ENCODE assay signal across 14 mouse cellular contexts in the genomic region with DNA sequence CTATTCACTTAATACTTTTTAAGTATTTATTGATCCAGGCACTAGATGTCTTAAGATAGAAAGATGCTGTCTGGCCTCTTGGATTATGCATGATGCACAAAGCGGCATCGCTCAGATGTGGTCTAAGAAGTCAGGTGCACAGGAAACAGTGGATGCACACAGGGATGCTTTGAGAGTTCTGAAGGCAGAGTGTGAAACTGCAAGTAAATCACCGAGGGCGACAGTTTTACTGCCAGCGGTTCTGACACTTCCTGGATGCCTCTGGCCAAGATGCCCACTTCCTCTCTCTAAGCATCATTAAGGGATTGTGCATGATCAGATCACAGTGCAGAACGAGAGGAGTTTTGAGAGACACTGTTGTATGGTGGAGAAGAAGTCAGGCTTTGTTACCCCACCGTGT. TPM values are rescaled to one million over a fixed set of nuclear protein-coding genes. Genes with fewer than 3 reads are reported as not detected.
DNase-seq lines count a peak whose midpoint lies in the region; ATAC-seq lines count a peak whose summit lies in the region.
"Had no signal": no experiment of that assay in that cellular context is flagged by ENCODE, and none has a peak within 500 bp of the region (broad histone marks: within the 10 kb centered on the region; RNA-seq: fewer than 3 reads in every experiment).

No protein-coding gene starts in this region.

- no peak overlapping the region for H3K4me2 ChIP-seq in neural tube, embryonic 13.5 days
- no peak overlapping the region for H3K4me2 ChIP-seq in neural tube, embryonic 14.5 days (ENCODE audit: low read depth, low read length)
- no peak overlapping the region for H3K4me2 ChIP-seq in forebrain, embryonic 16.5 days (ENCODE audit: low read length)
- H3K4me2 ChIP-seq: forebrain, embryonic 15.5 days; hindbrain, embryonic 15.5 days; midbrain, embryonic 12.5 days had no signal

- no peaks in the 10 kb centered on the region for H3K27me3 ChIP-seq in neural tube, embryonic 13.5 days
- no peaks in the 10 kb centered on the region for H3K27me3 ChIP-seq in neural tube, embryonic 14.5 days (ENCODE audit: control insufficient read depth, insufficient read depth, low read length)
- no peaks in the 10 kb centered on the region for H3K27me3 ChIP-seq in forebrain, embryonic 16.5 days (replicated peaks; ENCODE audit: control insufficient read depth, insufficient read depth, low read length)
- H3K27me3 ChIP-seq: forebrain, embryonic 15.5 days; hindbrain, embryonic 15.5 days; midbrain, embryonic 12.5 days had no signal

- no peak overlapping the region for H3K9ac ChIP-seq in neural tube, embryonic 13.5 days
- no peak overlapping the region for H3K9ac ChIP-seq in neural tube, embryonic 14.5 days (replicated peaks; ENCODE audit: low read depth, low read length)
- H3K9ac ChIP-seq in forebrain, embryonic 16.5 days (replicated peaks; ENCODE audit: low read depth, low read length): no peak overlapping the region
- H3K9ac ChIP-seq: forebrain, embryonic 15.5 days; hindbrain, embryonic 15.5 days; midbrain, embryonic 12.5 days had no signal

- no peak overlapping the region for H3K4me3 ChIP-seq in neural tube, embryonic 13.5 days
- H3K4me3 ChIP-seq in neural tube, embryonic 14.5 days (ENCODE audit: low read depth, low read length): no peak overlapping the region
- no peak overlapping the region for H3K4me3 ChIP-seq in forebrain, embryonic 16.5 days (replicated peaks; ENCODE audit: low read length)
- H3K4me3 ChIP-seq: forebrain, embryonic 15.5 days; hindbrain, embryonic 15.5 days; midbrain, embryonic 12.5 days had no signal

- 57% methylated on average over 7 of the region's 7 CpGs for WGBS in neural tube, embryonic 13.5 days
- 63% methylated on average over 7 of the region's 7 CpGs for WGBS in neural tube, embryonic 14.5 days
- WGBS in forebrain, embryonic 16.5 days: 82% methylated on average over 7 of the region's 7 CpGs

- ATAC-seq in neural tube, embryonic 13.5 days (ENCODE audit: low read depth): peak; percentile 29; the same call in 1 of the 2 replicates
- peak; percentile 89 for ATAC-seq in common myeloid progenitor, adult 5-6 weeks (replicated peaks; ENCODE audit: low read depth, poor library complexity, severe bottlenecking)
- peak; percentile 34; the same call in 1 of the 2 replicates for ATAC-seq in neural tube, embryonic 14.5 days (ENCODE audit: low read depth)
- no peak for ATAC-seq in forebrain, embryonic 16.5 days
- ATAC-seq: forebrain, embryonic 15.5 days had no signal

- no peak overlapping the region for H3K27ac ChIP-seq in neural tube, embryonic 13.5 days (replicated peaks)
- no peak overlapping the region for H3K27ac ChIP-seq in neural tube, embryonic 14.5 days (ENCODE audit: low read depth, low read length)
- H3K27ac ChIP-seq in forebrain, embryonic 16.5 days (ENCODE audit: low read length): no peak overlapping the region
- H3K27ac ChIP-seq: forebrain, embryonic 15.5 days; hindbrain, embryonic 15.5 days; midbrain, embryonic 12.5 days had no signal

- DNase-seq in neural tube, embryonic 10.5 days (ENCODE audit: extremely low spot score, low spot score): no peak
- DNase-seq in gastrocnemius, postnatal 10 days: no peak
- DNase-seq in testis, postnatal 14 days (ENCODE audit: low spot score): no peak
- DNase-seq: adrenal gland, postnatal 14 days; gastrocnemius, postnatal 14 days; kidney, postnatal 25 days; right cerebral cortex, postnatal 14 days had no signal

- H3K36me3 ChIP-seq in neural tube, embryonic 13.5 days: no peaks in the 10 kb centered on the region
- no peaks in the 10 kb centered on the region for H3K36me3 ChIP-seq in neural tube, embryonic 14.5 days (ENCODE audit: control insufficient read depth, insufficient read depth, low read length)
- H3K36me3 ChIP-seq in forebrain, embryonic 16.5 days (ENCODE audit: control insufficient read depth, insufficient read depth): no peaks in the 10 kb centered on the region
- H3K36me3 ChIP-seq: forebrain, embryonic 15.5 days; hindbrain, embryonic 15.5 days had no signal

- H3K9me3 ChIP-seq in neural tube, embryonic 13.5 days: no peaks in the 10 kb centered on the region; the same call in 1 of the 2 replicates
- H3K9me3 ChIP-seq in neural tube, embryonic 14.5 days (ENCODE audit: control insufficient read depth, low read length): no peaks in the 10 kb centered on the region
- H3K9me3 ChIP-seq in forebrain, embryonic 16.5 days (ENCODE audit: control insufficient read depth, low read length): no peaks in the 10 kb centered on the region
- H3K9me3 ChIP-seq: forebrain, embryonic 15.5 days; hindbrain, embryonic 15.5 days; midbrain, embryonic 12.5 days had no signal

- H3K4me1 ChIP-seq in neural tube, embryonic 13.5 days (replicated peaks): peaks cover 28% of the 10 kb centered on the region
- 0 out of 2 replicates have a peak, but pooled peaks cover 3% of the 10 kb centered on the region for H3K4me1 ChIP-seq in neural tube, embryonic 14.5 days (ENCODE audit: control insufficient read depth, insufficient read depth, low read length)
- peaks cover 13% of the 10 kb centered on the region for H3K4me1 ChIP-seq in forebrain, embryonic 16.5 days (replicated peaks; ENCODE audit: control insufficient read depth, insufficient read depth, low read length)

RNA-seq across cellular contexts. Expression of gene Spata13, which starts 32.5 kb away (rescaled TPM):
- polyA plus RNA-seq in neural tube, embryonic 13.5 days (2015; fragmentation: Nextera tagmentation; extraction: Ambion mirVana): 22.2 and 25.6 TPM in 2 replicates
- total RNA-seq in common myeloid progenitor, adult 5-6 weeks (2017): 10.4 and 16.7 TPM in 2 replicates
- 23.6 and 26.5 TPM in 2 replicates for polyA plus RNA-seq in neural tube, embryonic 14.5 days (2014; fragmentation: Nextera tagmentation; extraction: Ambion mirVana)
- 10 to 100 TPM in 1 of 2 experiments, 1 to 10 TPM in 1; 9.9 to 19.5 TPM for total RNA-seq in gastrocnemius, postnatal 10 days (2021)
- 41.4 and 41.8 TPM in 2 replicates for polyA plus RNA-seq in forebrain, embryonic 16.5 days (2015; fragmentation: Nextera tagmentation; extraction: Ambion mirVana)
